Mouse (Mus musculus) layer of hippocampus, adult 2 months (tissue): ENCODE measurements at regions not wholly inside any gene's neighbourhood (a gene's known extent, or its start where the extent isn't known, plus 50 kb on each side); places are given as distances from the start of the nearest gene placed in this dataset.

Experiments used
- DNase-seq, 2 experiments: peaks; one replicate each; pipeline ENCODE4 v3.0.0; 2022; ENCODE audit warnings: low spot score in 2 of 2
- H3K27ac ChIP-seq: fragments of 200-600 bp; 2 replicates; pipeline ENCODE4 v1.8.1; 2022
- H3K4me3 ChIP-seq: fragments of 200-600 bp; 2 replicates; pipeline ENCODE4 v1.8.1; 2022; ENCODE audit warnings: mild to moderate bottlenecking
- CTCF ChIP-seq: fragments of 200-600 bp; conservative IDR thresholded peaks from 2 replicates; pipeline ENCODE4 v1.8.1; 2022; ENCODE audit warnings: antibody characterized with exemption, mild to moderate bottlenecking, moderate library complexity

DNA sequence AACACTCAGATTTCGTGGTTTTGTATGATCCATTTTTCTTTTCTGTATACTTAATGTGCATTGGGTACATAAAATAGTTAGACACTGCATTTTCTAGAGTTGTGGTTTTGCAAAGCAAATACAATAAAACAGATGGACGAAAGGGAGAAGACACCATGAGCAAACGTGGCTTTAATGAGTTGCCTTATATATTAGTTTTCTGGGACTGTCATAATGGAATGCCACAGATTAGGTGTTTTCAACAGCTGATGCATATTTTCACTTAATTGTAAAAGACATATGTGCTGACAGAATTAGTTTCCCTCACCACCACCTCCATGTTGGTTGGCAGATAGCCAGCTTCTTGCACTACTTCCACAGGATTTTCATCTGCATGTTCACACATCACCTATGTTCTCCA is 1607.9 kb downstream of the Hace1 start:
- DNase-seq = no peak
- H3K4me3 ChIP-seq = no peak overlapping the region
- no peak overlapping the region for H3K27ac ChIP-seq
- no peak for TF ChIP-seq CTCF

- no peak for DNase-seq
- H3K27ac ChIP-seq = no peak overlapping the region
- no peak for TF ChIP-seq CTCF
- no peak overlapping the region for H3K4me3 ChIP-seq
Measured at GRCm38 (mm10) chr10:47216204-47216603, 1638.6 kb downstream of the Hace1 start.

DNA sequence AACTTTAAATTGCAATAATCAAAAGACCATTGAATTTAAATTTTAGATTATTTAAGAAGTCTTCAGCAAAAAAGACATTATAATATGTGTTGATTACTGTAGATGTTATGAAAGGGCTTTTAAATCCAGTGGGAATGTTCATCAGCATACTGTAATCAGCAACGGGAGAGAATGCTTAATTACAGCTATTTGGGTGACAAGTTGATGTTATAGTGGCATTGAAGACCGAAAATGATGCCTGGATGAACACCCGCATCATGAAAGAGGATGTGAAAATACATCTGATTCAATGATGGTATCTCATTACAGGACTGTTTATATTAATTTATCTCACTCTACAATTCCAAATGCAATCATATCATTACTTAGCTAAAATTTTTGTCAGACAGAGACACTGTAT is 1685.4 kb downstream of the Hace1 start:
- DNase-seq = no peak
- H3K27ac ChIP-seq = no peak overlapping the region
- H3K4me3 ChIP-seq = no peak overlapping the region
- no peak for TF ChIP-seq CTCF

DNA sequence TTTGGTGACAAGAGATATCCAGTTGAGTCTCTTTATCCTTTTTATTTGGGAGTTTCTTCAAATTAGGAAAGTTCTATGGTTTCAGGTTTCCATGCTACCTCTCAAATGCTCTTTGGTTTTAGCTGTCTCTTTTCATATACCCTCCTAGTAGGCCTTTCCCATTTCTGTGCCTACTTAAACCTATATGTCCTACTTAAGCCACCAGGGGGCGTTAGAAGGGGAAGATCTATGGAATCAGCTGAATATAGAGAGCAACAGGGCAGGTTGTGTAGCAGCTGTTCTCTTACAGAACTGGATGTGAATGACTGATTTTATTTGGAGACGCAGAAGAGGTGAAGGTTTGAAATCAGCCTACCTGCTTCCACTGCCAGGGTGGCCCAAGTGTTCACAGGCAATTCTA is 1708.1 kb downstream of the Hace1 start:
- peak; percentile 19; the same call in 1 of the 2 replicates for TF ChIP-seq CTCF
- DNase-seq = no peak

GRCm38 (mm10) chr10:47300097-47300496 is 1722.5 kb downstream of the Hace1 start:
- H3K4me3 ChIP-seq = no peak overlapping the region
- TF ChIP-seq CTCF = peak; percentile 49
- no peak overlapping the region for H3K27ac ChIP-seq
- no peak for DNase-seq

More for the DNA sequence above, 1708.1 kb downstream of the Hace1 start:
- no peak overlapping the region for H3K4me3 ChIP-seq
- H3K27ac ChIP-seq = no peak overlapping the region
